Mouse (Mus musculus) midbrain, embryonic 16.5 days (tissue): ENCODE data around the gene Sumf1. TPM values are rescaled to one million over a fixed set of nuclear protein-coding genes. Genes with fewer than 3 reads are reported as not detected.

Experiments
- ATAC-seq: fragments of 200-750 bp; cut with Nextera tagmentation; 2 replicates; pipeline ENCODE4 v1.8.0; 2017; ENCODE audit warnings: moderate TSS enrichment
- H3K27ac ChIP-seq: fragments of 300-500 bp; sonication (generic); 2 replicates; pipeline ENCODE4 v1.5.1; 2014; ENCODE audit warnings: mild to moderate bottlenecking, low read length, mixed read lengths
- H3K27me3 ChIP-seq: fragments of 300-500 bp; sonication (generic); 2 replicates; pipeline ENCODE4 v1.6.1; 2014; ENCODE audit warnings: low read depth, low read length, mixed read lengths; ENCODE audit not compliant: control insufficient read depth, insufficient read depth
- H3K36me3 ChIP-seq: fragments of 300-500 bp; sonication (generic); 2 replicates; pipeline ENCODE4 v1.6.1; 2014; ENCODE audit warnings: mild to moderate bottlenecking, low read length, moderate library complexity, mixed read lengths; ENCODE audit not compliant: control insufficient read depth, insufficient read depth
- H3K4me1 ChIP-seq: fragments of 300-500 bp; sonication (generic); 2 replicates; pipeline ENCODE4 v1.6.1; 2014; ENCODE audit warnings: mild to moderate bottlenecking, low read length, mixed read lengths; ENCODE audit not compliant: control insufficient read depth, insufficient read depth
- H3K4me2 ChIP-seq: fragments of 300-500 bp; sonication (generic); 2 replicates; pipeline ENCODE4 v1.6.1; 2014; ENCODE audit warnings: mild to moderate bottlenecking, low read length, mixed read lengths
- H3K4me3 ChIP-seq: fragments of 300-500 bp; sonication (generic); 2 replicates; pipeline ENCODE4 v1.5.1; 2014; ENCODE audit warnings: low read depth, mild to moderate bottlenecking, low read length, moderate library complexity, mixed read lengths
- H3K9ac ChIP-seq: fragments of 300-500 bp; sonication (generic); 2 replicates; pipeline ENCODE4 v1.6.1; 2014; ENCODE audit warnings: low read depth, low read length, mixed read lengths
- H3K9me3 ChIP-seq: fragments of 300-500 bp; sonication (generic); replicated peaks from 2 replicates; pipeline ENCODE4 v1.6.1; 2014; ENCODE audit warnings: mild to moderate bottlenecking, low read length, mixed read lengths; ENCODE audit not compliant: control insufficient read depth, poor library complexity, severe bottlenecking
- WGBS: fragments of 180-500 bp; shearing (Covaris S2); extraction: QIAGEN DNeasy Blood & Tissue Kit; methylation state at CpG from one replicate; pipeline ENCODE4 v1.1.7; 2014; 5-methylcytosine and 5-hydroxymethylcytosine counted together
- polyA plus RNA-seq: library from polyadenylated mRNA; unstranded; fragments of >200 nt; fragmentation: Nextera tagmentation; extraction: Ambion mirVana; gene quantifications from 2 replicates; pipeline ENCODE4 v1.2.1, GENCODE M21; 2015

Sumf1 gene
- 10.7 and 11.2 TPM in 2 replicates for polyA plus RNA-seq

- Histone ChIP-seq H3K4me2 (peak within 1 kb of the TSS; percentile 95), H3K4me1 (peaks cover 8% of the 10 kb centered on the region), H3K4me3 (peak within 1 kb of the TSS; percentile 73), H3K27me3 (no peaks in the 10 kb centered on the region; the same call in 1 of the 2 replicates), H3K9ac (peak within 1 kb of the TSS; percentile 74), H3K27ac (no peak within 1 kb of the TSS), H3K36me3 (no peaks in the 10 kb centered on the region), H3K9me3 (no peaks in the 10 kb centered on the region)
- peak; percentile 95 for ATAC-seq
- WGBS: 6% methylated on average over 41 of the region's 49 CpGs
Measured at GRCm38 (mm10) chr6:108184847-108185684, at the start of gene Sumf1. Gene Sumf1 (minus strand): TSS chr6:108185582.

DNA sequence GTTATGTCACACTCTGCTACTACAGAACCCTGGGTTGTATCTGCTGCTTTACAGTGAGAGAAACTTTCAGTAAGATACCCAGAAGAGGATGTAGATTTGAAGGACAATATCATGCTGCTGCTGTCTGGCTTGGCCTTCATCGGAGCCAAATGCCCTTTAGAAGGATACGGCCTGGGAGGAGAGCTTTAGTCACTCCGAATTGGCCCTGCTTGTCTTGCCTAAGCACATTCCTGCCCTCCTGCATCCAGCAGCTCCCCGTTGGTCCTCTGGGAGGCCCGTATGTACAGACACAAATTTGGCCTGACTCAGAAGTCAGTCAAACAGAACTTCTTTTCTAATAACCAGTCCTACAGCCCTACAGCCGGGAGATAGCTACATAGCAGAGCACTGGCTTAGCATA, 49.2 kb upstream of the Sumf1 start:
- Histone ChIP-seq H3K4me2 (no peak overlapping the region), H3K9ac (no peak overlapping the region), H3K27ac (no peak overlapping the region), H3K4me1 (peaks cover 17% of the 10 kb centered on the region; the same call in 1 of the 2 replicates), H3K36me3 (no peaks in the 10 kb centered on the region), H3K9me3 (no peaks in the 10 kb centered on the region), H3K27me3 (no peaks in the 10 kb centered on the region), H3K4me3 (no peak overlapping the region)
- ATAC-seq: no peak
- WGBS: 73% methylated on average over 6 of the region's 6 CpGs

DNA sequence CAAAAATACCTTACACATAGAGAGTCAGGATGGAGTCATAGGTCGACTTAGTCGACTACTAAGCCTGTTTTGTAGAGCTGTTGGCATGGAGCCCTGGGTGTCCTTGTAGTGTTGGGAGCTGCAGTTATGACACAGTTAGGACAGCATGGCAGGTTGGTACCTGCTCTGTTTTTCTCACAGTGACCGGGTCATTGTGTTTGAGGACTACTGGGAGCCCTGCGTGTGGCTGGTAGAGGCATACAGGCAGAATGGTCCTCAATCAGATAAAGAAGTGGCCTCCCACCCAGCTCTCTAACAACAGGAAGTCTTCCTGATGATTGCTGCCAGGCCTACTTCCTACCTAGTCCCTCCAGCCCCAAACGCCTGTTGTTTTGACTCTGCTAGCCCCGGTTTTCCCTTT, 47.7 kb upstream of the Sumf1 start:
- no peak for ATAC-seq
- Histone ChIP-seq H3K4me1 (peaks cover 17% of the 10 kb centered on the region; the same call in 1 of the 2 replicates), H3K9ac (no peak overlapping the region), H3K4me2 (no peak overlapping the region), H3K27ac (no peak overlapping the region), H3K9me3 (no peaks in the 10 kb centered on the region), H3K27me3 (no peaks in the 10 kb centered on the region), H3K36me3 (no peaks in the 10 kb centered on the region), H3K4me3 (no peak overlapping the region)
- 75% methylated on average over 6 of the region's 6 CpGs for WGBS

- Histone ChIP-seq H3K4me1 (peaks cover 9% of the 10 kb centered on the region; the same call in 1 of the 2 replicates), H3K27ac (no peak overlapping the region), H3K27me3 (no peaks in the 10 kb centered on the region), H3K9me3 (no peaks in the 10 kb centered on the region), H3K9ac (no peak overlapping the region), H3K4me3 (no peak overlapping the region), H3K4me2 (no peak overlapping the region), H3K36me3 (no peaks in the 10 kb centered on the region)
- no peak for ATAC-seq
- 81% methylated on average over 11 of the region's 11 CpGs for WGBS
Measured at GRCm38 (mm10) chr6:108231892-108232710, 46.7 kb upstream of the Sumf1 start.

- H3K9ac ChIP-seq: no peak overlapping the region
- ATAC-seq: no peak
- H3K27me3 ChIP-seq: no peaks in the 10 kb centered on the region
- H3K4me2 ChIP-seq: no peak overlapping the region
- no peaks in the 10 kb centered on the region for H3K36me3 ChIP-seq
- WGBS: 90% methylated on average over 3 of the region's 3 CpGs
- no peaks in the 10 kb centered on the region for H3K9me3 ChIP-seq
- H3K4me1 ChIP-seq: no peaks in the 10 kb centered on the region; the same call in 1 of the 2 replicates
- H3K4me3 ChIP-seq: no peak overlapping the region
- no peak overlapping the region for H3K27ac ChIP-seq
Measured at GRCm38 (mm10) chr6:108230608-108231007, 45.2 kb upstream of the Sumf1 start.

- 23% methylated on average over 2 of the region's 2 CpGs for WGBS
- Histone ChIP-seq H3K27ac (no peak overlapping the region), H3K36me3 (no peaks in the 10 kb centered on the region), H3K4me2 (no peak overlapping the region), H3K4me1 (no peaks in the 10 kb centered on the region), H3K9ac (no peak overlapping the region), H3K4me3 (no peak overlapping the region), H3K27me3 (no peaks in the 10 kb centered on the region), H3K9me3 (no peaks in the 10 kb centered on the region)
- ATAC-seq: no peak
Measured at GRCm38 (mm10) chr6:108228601-108229000, 43.2 kb upstream of the Sumf1 start.

DNA sequence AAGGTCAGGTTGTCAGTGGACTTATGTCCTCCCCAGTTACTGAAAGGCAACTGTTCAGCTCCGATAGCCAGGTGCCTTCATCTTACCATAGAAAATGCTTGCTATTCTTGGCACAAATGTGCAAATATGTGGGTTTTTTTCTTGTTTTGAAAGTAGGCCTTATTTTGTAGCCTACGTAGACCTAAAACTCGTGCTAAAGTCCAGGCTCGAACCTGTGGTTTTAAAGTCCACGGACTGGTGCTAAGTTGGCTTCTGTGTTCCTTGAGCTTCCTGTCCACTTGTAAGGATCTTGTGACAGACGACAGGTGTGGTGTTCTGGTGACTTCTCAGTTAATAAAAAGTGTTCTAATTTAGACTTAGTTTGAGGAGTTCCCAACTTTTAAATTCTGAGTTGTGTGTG, 42.7 kb upstream of the Sumf1 start:
- H3K36me3 ChIP-seq: no peaks in the 10 kb centered on the region
- no peak overlapping the region for H3K4me2 ChIP-seq
- ATAC-seq: no peak
- no peaks in the 10 kb centered on the region for H3K9me3 ChIP-seq
- no peak overlapping the region for H3K27ac ChIP-seq
- H3K4me1 ChIP-seq: no peaks in the 10 kb centered on the region
- H3K4me3 ChIP-seq: no peak overlapping the region
- WGBS: 82% methylated on average over 6 of the region's 6 CpGs
- no peaks in the 10 kb centered on the region for H3K27me3 ChIP-seq
- no peak overlapping the region for H3K9ac ChIP-seq

DNA sequence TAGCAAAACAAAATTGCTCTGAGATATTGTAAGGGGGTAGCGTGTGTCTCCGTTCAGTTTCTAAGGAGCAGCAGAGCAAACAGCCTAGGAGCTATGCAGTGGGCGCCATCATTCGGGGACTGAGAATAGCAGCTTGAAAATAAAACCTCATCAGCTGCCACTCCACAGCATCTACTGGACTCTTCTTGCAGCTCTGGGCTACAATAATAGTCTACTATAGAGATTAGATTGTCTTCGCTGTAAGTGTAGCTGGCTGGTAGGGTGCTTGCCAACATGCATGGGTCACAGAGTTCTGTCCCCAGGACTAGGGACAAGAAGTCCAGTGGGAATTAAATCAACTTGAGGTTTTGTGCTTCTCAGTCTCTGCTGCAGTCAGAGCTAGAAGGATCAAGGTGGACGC, 42.1 kb upstream of the Sumf1 start:
- H3K4me1 ChIP-seq: no peaks in the 10 kb centered on the region
- no peaks in the 10 kb centered on the region for H3K36me3 ChIP-seq
- no peak overlapping the region for H3K4me3 ChIP-seq
- no peak for ATAC-seq
- no peaks in the 10 kb centered on the region for H3K27me3 ChIP-seq
- no peak overlapping the region for H3K4me2 ChIP-seq
- H3K9me3 ChIP-seq: no peaks in the 10 kb centered on the region
- no peak overlapping the region for H3K9ac ChIP-seq
- H3K27ac ChIP-seq: no peak overlapping the region
- 83% methylated on average over 6 of the region's 6 CpGs for WGBS

- H3K9me3 ChIP-seq: no peaks in the 10 kb centered on the region
- H3K9ac ChIP-seq: no peak overlapping the region
- H3K27me3 ChIP-seq: no peaks in the 10 kb centered on the region
- WGBS: 75% methylated on average over 7 of the region's 7 CpGs
- ATAC-seq: no peak
- no peak overlapping the region for H3K4me2 ChIP-seq
- no peak overlapping the region for H3K4me3 ChIP-seq
- no peak overlapping the region for H3K27ac ChIP-seq
- H3K4me1 ChIP-seq: no peaks in the 10 kb centered on the region
- no peaks in the 10 kb centered on the region for H3K36me3 ChIP-seq
Measured at GRCm38 (mm10) chr6:108226230-108226629, 40.8 kb upstream of the Sumf1 start.
